Mouse (Mus musculus) megakaryocyte progenitor cell, adult 5-6 weeks (primary cell): ENCODE data around the gene Vac14. TPM values are rescaled to one million over a fixed set of nuclear protein-coding genes. Genes with fewer than 3 reads are reported as not detected.

Source experiments
- ATAC-seq: replicated peaks from 2 replicates; pipeline ENCODE4 v1.8.0; 2016; ENCODE audit warnings: mild to moderate bottlenecking, moderate TSS enrichment, inconsistent platforms; ENCODE audit not compliant: poor library complexity
- total RNA-seq, 2 experiments: library from RNA; stranded (forward) in 1 of 2; stranded (reverse) in 1 of 2; fragments of 157-497, 149-512 nt in 1 of 2; fragments of 200-1000 nt in 1 of 2; gene quantifications; 2 replicates each; pipeline versions ENCODE4 v1.2.3 to v1.2.4; 2015 to 2017

The Vac14 gene
- total RNA-seq, 2 experiments from 2014 or later: 26.2 to 33.2 TPM

GRCm38 (mm10) chr8:110677174-110677660, 58.8 kb downstream of the Vac14 start:
- ATAC-seq: no peak

GRCm38 (mm10) chr8:110678989-110679388, 60.6 kb downstream of the Vac14 start:
- no peak for ATAC-seq

GRCm38 (mm10) chr8:110687726-110688125, 69.3 kb downstream of the Vac14 start:
- no peak for ATAC-seq

GRCm38 (mm10) chr8:110689961-110690360, 71.6 kb downstream of the Vac14 start:
- no peak for ATAC-seq

GRCm38 (mm10) chr8:110694226-110694625, 75.8 kb downstream of the Vac14 start:
- no peak for ATAC-seq

- no peak for ATAC-seq
Observed at GRCm38 (mm10) chr8:110694826-110695225, 76.4 kb downstream of the Vac14 start.

DNA sequence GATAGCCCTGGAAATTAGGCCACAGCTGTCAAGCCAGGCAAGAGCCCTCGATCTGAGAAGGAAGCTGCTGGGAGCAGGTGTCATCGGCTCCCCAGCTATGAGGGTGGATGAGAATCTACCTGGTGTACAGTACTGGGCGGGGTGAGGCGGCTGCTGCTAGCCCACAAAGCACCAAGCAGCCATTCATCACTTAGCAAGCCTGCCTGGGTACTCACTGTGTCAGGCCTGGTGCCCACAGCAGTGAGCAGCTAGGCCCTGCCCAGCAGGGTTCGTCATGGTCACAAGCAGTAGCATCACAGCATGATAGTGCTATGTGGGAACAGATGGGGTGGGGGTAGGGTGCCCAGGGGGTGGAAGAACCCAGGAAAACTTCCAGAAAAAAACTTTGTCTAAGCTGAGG, 77.0 kb downstream of the Vac14 start:
- no peak for ATAC-seq

DNA sequence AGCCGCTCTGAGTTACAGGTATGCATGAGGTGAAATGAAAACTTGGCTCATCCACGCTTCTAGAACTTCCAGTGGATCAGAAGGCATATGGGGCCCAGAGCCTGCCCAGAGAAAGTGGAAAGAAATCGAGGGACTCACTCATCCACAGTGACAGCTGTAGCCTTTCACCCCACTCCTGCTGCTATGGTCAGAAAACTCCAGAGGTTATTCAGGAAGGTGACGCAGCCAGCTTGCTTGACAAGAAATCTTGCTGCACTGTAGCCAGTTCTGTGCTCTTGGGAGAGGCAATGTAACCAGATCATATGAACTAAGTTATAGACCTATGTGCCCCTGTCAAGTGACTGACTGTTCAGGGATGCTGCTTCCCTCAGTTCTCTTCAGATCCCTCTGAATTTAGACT, 77.7 kb downstream of the Vac14 start:
- ATAC-seq: no peak

GRCm38 (mm10) chr8:110697571-110697970, 79.2 kb downstream of the Vac14 start:
- ATAC-seq: no peak

- no peak for ATAC-seq
Observed at GRCm38 (mm10) chr8:110698098-110698497, 79.7 kb downstream of the Vac14 start.

DNA sequence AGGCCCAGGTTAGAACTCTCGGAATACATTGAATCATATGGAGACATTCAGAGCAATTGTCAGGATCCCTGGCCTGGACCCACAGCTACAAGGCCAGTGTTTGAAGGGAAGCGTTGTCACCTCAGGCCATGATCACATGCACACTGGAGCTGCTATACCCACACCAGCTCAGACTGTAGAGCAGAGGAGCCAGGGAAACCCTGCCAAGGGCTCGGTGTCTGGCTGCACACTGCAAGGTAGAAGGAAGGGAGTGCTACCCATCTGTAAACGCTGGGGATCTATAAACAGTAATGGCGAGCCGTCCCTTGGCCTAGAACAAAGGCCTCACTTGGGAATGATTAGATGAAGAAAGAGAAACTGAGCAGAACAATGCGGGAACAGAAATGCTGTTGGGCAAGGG, 81.1 kb downstream of the Vac14 start:
- no peak for ATAC-seq

- ATAC-seq: no peak
Observed at GRCm38 (mm10) chr8:110700561-110700960, 82.2 kb downstream of the Vac14 start.

DNA sequence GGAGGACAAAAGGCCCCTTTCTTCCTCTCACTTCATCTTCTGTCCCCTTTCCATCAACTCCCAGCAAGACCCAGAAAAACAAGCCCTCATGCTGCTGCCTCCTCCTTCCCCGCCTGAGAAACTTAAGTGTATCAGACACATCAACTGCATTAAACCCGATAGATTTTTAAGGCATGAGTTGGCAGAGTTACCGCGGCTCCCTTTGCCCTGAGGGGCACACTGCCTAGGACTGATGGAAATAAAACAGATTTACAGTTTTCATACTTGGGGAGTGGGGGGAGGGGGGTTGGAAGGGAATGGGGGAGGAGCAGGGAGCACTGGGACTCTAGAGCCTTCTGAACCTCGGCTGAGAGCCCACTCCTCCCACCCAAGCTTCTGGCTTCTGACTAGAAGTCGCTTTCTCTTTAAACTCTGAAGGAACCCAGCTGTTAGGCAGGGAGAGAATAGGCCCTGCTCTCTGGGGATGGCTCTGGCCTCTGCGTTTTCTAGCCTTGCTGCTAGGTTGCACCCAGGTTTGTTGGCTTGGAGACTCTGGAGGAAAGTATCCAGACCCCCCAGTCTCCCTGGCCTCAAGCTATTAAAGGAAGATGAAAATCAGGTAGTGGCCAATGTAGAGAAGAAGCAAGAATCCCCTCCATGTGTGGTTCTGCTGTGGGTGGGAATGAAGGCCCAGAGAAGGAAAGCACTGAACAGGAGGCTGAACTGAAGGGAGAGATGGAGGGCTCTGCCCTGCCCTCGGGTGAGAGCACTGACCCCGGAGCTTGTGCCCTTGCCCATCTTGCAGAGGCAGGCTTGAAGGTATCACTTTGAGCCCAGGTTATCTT, 84.5 kb downstream of the Vac14 start:
- no peak for ATAC-seq

GRCm38 (mm10) chr8:110703460-110704061, 85.2 kb downstream of the Vac14 start:
- no peak for ATAC-seq

GRCm38 (mm10) chr8:110704103-110704502, 85.7 kb downstream of the Vac14 start:
- no peak for ATAC-seq

GRCm38 (mm10) chr8:110705391-110706287, 87.3 kb downstream of the Vac14 start:
- ATAC-seq: no peak

GRCm38 (mm10) chr8:110706288-110706870, 88.0 kb downstream of the Vac14 start:
- ATAC-seq: no peak

DNA sequence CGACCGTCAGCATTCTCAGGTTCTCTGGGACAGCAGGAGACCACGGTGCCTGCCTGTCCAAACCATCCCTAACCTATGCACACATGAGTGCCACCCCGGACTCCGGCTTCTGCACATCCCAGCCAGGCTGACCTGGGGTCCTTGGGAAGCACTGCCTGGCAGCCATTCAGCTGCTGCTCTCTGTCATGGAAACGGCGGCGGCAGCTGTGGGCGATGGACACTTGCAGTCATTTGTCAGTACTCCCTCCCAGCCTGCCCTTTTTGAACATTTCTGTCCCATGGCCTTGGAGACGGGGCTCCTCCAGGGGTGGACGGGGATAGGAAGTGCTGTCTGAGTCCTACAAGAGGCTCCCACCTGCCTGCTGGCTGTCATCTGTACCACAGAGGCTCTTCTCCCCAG, 90.0 kb downstream of the Vac14 start:
- no peak for ATAC-seq

- no peak for ATAC-seq
Observed at GRCm38 (mm10) chr8:110710593-110710992, 92.2 kb downstream of the Vac14 start.

DNA sequence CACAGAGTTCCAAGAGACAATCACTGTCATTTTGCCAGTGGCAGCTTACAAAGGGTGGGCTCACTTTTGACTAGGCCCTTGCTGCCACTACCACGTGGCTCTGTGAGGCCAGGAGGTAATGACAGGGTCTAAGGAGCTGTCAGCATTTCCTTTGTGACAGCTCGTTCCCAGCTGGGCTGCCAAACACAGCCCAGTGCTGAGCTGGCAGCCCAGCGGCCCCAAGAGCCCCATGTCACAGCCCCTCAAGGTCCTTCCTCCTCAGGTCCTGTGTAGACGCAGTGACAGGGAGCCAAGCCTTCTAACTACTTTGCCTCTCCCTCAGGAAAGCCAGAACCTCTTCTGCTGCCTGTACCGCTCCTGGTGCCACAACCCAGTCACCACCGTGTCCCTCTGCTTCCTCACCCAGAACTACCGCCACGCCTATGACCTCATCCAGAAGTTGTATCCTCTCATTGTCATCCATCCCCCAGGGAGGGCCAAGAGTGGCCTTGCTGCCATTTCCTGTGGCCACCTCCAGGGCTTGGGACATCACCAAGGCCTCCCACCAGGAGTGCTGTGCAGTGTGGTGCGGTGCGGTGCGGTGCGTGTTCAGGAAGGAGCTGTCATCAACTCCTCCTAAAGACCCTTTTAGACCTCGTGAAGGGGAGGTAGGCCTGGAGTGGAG, 93.0 kb downstream of the Vac14 start:
- ATAC-seq: no peak
